Mouse (Mus musculus) spleen, postnatal 0 days (tissue): ENCODE results near the gene 2510009E07Rik. TPM values are rescaled to one million over a fixed set of nuclear protein-coding genes. Genes with fewer than 3 reads are reported as not detected.

Experiments
- polyA plus RNA-seq: library from polyadenylated mRNA; unstranded; fragments of >200 nt; fragmentation: Nextera tagmentation; extraction: Ambion mirVana; gene quantifications from 2 replicates; pipeline ENCODE4 v1.2.1, GENCODE M21; 2015

The 2510009E07Rik gene
- 6.5 and 7.0 TPM in 2 replicates for polyA plus RNA-seq

DNA sequence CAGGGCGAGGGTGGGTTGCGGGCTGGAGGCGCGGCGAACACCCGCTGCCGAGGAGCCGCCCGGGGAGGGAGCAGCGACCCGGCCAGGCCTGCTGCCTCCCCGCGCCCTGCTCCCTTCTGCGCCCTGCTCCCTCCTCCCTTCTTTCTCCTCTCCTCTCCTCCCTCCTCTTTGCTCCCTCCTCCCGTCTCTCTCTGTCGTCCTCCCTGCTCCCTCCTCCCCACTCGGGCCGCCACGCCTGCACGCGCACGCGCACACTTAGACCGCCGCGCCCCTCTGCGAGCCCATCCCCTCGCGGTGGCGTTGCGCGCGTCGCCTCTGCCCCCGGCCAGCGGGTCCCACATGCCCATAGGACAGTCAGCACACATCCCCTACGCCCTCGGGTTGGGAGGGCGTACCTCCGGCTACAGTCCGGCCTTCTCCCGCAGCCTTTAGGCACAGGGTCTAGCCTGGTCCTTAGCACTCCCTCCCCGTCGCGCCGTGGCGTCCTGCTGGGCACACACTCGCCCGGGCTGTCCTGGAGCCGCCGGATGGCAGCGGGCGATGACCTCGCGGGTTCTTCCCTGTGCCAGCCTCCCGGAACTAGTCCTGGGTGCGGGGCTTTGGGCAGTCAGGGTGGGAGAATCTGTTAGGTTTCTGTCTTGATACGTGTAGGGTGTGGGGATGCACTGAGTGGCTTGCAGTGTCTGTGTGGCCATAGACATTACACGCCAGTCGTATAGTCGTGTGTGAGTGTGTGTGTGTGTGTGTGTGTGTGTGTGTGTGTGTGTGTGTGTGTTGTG lies at the start of gene 2510009E07Rik:
Gene 2510009E07Rik, minus strand, starts transcription at position 203 of the 779 bp plus-strand sequence.

Other genes with a start within 250 kb of the 2510009E07Rik start
- 3.3 and 4.2 TPM in 2 replicates for gene Ehhadh, start 93.1 kb upstream of the 2510009E07Rik start, polyA plus RNA-seq
- gene Map3k13, start 99.7 kb upstream of the 2510009E07Rik start, polyA plus RNA-seq = 0.12 and 0.13 TPM in 2 replicates